Mouse (Mus musculus) cerebellum, adult 2 months (tissue): ENCODE results near the gene Ifit3b.
"Not testable (repeated sequence)": the region's sequence is repeated elsewhere in the genome, so short reads cannot be mapped to it uniquely, and the experiment has no call there.

Experiments
- CTCF ChIP-seq: fragments of 200-500 bp; IDR thresholded peaks from 2 replicates; pipeline ENCODE4 v1.5.1; 2011; ENCODE audit warnings: low read depth, mild to moderate bottlenecking, control low read depth, low read length, moderate library complexity, borderline replicate concordance; ENCODE audit not compliant: insufficient read depth
- POLR2A ChIP-seq: fragments of 200-500 bp; IDR thresholded peaks from 2 replicates; pipeline ENCODE4 v1.6.1; 2011; ENCODE audit warnings: low read length, control low read depth, borderline replicate concordance; ENCODE audit not compliant: insufficient read depth

DNA sequence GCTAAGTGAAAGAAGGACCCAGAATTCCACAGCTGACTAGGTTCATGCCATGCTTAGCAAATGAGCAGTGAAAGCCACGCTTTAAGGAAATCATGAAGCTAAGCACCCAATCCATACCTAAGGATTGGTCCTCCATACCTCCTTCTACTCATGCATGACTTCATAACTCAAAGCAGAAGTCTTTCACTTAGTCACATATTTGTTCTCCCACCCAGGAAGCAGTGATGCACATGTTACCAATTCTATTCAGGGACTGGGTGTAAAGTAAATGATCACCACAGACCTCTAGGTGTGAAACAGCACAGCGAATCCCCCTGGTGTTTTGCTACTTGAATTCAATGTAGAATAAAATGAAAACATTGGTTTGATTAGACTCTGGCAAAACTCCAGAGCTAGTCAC is 25.1 kb upstream of the Ifit3b start:
- TF ChIP-seq CTCF, POLR2A: not testable (repeated sequence)
